Mouse (Mus musculus) E14TG2a.4 (cell line): ENCODE measurements around the gene Cfap97.

Experiments
- H3K27me3 ChIP-seq: 2 replicates; pipeline ENCODE4 v1.6.1; 2014; ENCODE audit warnings: low read length, control low read depth; ENCODE audit not compliant: insufficient read depth
- H3K36me3 ChIP-seq: 2 replicates; pipeline ENCODE4 v1.6.1; 2014; ENCODE audit warnings: low read length, control low read depth; ENCODE audit not compliant: insufficient read depth
- H3K4me1 ChIP-seq: replicated peaks from 2 replicates; pipeline ENCODE4 v1.6.1; 2014; ENCODE audit warnings: low read depth, low read length, control low read depth
- H3K4me3 ChIP-seq: replicated peaks from 2 replicates; pipeline ENCODE4 v1.5.1; 2014; ENCODE audit warnings: mild to moderate bottlenecking, low read length
- H3K9me3 ChIP-seq: 2 replicates; pipeline ENCODE4 v1.6.1; 2014; ENCODE audit warnings: low read length, control low read depth
- CTCF ChIP-seq: conservative IDR thresholded peaks from 2 replicates; pipeline ENCODE4 v1.5.1; 2014; ENCODE audit warnings: low read length
- NANOG ChIP-seq: IDR thresholded peaks from 2 replicates; pipeline ENCODE4 v1.6.1; 2014; ENCODE audit warnings: borderline replicate concordance, low read length, mixed read lengths
- POU5F1 ChIP-seq: IDR thresholded peaks from 2 replicates; pipeline ENCODE4 v1.6.1; 2014; ENCODE audit warnings: low read length, borderline replicate concordance

The Cfap97 gene

DNA sequence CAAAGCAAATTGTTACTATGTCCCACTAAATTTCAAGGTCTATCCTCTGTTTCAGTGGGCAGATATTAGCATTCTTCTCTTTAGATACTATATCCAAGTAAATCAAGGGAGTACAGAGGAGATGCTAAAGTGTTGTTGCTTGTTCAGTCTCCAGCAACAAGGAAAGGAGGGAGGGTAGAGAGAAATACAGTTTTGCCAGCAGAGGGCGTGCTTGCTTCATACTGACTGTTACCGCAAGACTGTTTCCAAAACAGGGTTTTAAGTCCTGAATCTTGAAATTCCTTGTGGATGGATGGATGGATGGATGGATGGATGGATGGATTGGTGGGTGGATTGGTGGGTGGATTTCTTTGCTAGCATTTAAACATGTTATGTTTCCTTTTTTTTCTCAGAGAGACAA, 33.8 kb downstream of the Cfap97 start:
- no peaks in the 10 kb centered on the region for H3K27me3 ChIP-seq
- peak; percentile 72 for TF ChIP-seq CTCF
- TF ChIP-seq NANOG, result no peak
- TF ChIP-seq POU5F1, result no peak
- no peak overlapping the region for H3K4me3 ChIP-seq
- no peaks in the 10 kb centered on the region for H3K36me3 ChIP-seq
- H3K4me1 ChIP-seq, result no peaks in the 10 kb centered on the region
- H3K9me3 ChIP-seq, result no peaks in the 10 kb centered on the region

DNA sequence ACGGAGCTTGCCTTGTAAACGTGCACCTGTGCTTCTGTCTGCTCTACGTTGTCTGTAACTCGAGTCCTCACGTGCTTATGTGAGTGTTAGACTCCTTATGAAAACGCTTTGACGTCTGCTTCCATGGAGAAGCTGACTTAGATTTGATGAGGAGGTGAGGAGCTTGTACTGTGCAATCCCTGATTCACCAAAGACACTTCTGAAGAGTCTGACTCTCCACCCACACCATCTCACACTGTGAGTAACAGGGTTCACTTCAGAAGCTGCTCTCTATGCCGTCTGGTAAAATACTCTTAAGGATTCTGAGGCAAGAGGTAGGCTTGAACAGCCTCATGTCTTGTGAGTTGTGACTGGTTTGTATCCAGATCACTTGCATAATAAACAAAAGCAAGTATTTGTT, 41.5 kb downstream of the Cfap97 start:
- Histone ChIP-seq H3K27me3 (no peaks in the 10 kb centered on the region), H3K9me3 (no peaks in the 10 kb centered on the region), H3K36me3 (peaks cover 14% of the 10 kb centered on the region), H3K4me1 (peaks cover 12% of the 10 kb centered on the region), H3K4me3 (no peak overlapping the region)
- no peak for TF ChIP-seq POU5F1
- no peak for TF ChIP-seq CTCF
- TF ChIP-seq NANOG, result no peak

DNA sequence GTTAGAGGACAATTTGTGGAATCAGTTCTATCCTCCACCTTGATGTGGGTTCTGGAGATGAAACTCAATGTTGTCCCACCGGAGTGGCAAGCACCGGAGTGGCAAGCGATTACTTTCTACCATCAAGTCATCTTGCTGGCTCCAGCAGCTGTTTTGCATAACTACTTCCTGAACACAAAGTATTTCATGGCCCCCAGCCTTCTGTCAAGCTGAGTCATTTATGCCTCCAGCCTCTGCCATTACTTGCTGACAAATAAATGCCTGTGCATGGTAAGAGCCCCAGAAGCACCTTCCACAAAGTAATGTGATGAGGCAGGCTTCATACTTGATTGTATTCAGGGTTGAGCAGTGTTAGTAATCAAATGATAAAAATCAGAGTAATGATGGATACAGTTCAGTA, 45.3 kb downstream of the Cfap97 start:
- Histone ChIP-seq H3K4me1 (peaks cover 12% of the 10 kb centered on the region), H3K9me3 (no peaks in the 10 kb centered on the region)

DNA sequence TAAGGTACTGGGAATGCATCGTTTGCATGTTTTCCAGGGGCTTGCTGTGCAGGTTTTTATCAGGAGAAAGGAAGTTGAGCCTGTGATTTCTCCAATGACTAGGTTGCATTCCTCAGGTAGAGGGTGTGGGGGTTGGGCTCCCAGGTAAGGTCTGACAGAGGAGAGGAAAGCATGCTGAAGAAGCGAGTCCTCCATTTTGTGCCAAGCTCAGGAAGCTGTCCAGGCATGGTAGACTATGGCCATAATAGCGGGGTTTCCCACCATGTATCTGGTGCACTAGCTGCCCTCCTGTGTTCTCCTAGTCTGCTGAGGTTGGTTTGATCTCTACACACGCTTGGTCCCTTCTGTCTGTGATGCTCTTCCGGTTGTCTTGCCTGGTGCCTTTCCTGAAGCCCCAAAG, 46.1 kb downstream of the Cfap97 start:
- TF ChIP-seq CTCF, result no peak
- Histone ChIP-seq H3K4me3 (no peak overlapping the region), H3K9me3 (no peaks in the 10 kb centered on the region), H3K36me3 (peaks cover 15% of the 10 kb centered on the region; the same call in 1 of the 2 replicates), H3K27me3 (peaks cover 3% of the 10 kb centered on the region; the same call in 1 of the 2 replicates), H3K4me1 (peaks cover 12% of the 10 kb centered on the region)

More for the DNA sequence above, 45.3 kb downstream of the Cfap97 start:
- TF ChIP-seq POU5F1 (no peak), CTCF (no peak), NANOG (no peak)
- Histone ChIP-seq H3K36me3 (peaks cover 15% of the 10 kb centered on the region; the same call in 1 of the 2 replicates), H3K4me3 (no peak overlapping the region), H3K27me3 (peaks cover 3% of the 10 kb centered on the region; the same call in 1 of the 2 replicates)

DNA sequence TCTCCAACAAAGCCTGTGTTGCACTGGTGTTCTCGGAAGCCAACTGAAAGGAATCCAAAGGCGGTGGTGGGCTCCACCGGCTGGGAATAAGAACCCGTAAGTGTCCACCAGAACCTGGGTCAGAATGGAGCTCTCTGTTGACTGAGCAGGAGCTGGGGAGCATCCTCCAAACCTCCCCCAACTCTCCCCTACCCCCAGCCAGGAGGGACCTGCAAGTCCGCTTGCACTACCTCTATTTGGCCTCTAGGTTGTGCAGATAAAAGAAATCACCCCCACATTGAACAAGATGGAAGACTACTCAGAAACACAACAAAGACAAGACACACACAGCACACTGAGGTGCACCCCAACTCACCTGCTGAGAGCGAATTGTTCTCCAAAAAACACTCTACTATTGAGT, 50.8 kb downstream of the Cfap97 start:
- peaks cover 37% of the 10 kb centered on the region for H3K36me3 ChIP-seq
- H3K9me3 ChIP-seq, result no peaks in the 10 kb centered on the region
- no peak for TF ChIP-seq NANOG
- peak; percentile 75 for TF ChIP-seq CTCF
- no peak for TF ChIP-seq POU5F1
- no peak overlapping the region for H3K4me3 ChIP-seq
- H3K4me1 ChIP-seq, result peaks cover 22% of the 10 kb centered on the region
- H3K27me3 ChIP-seq, result peaks cover 4% of the 10 kb centered on the region; the same call in 1 of the 2 replicates

DNA sequence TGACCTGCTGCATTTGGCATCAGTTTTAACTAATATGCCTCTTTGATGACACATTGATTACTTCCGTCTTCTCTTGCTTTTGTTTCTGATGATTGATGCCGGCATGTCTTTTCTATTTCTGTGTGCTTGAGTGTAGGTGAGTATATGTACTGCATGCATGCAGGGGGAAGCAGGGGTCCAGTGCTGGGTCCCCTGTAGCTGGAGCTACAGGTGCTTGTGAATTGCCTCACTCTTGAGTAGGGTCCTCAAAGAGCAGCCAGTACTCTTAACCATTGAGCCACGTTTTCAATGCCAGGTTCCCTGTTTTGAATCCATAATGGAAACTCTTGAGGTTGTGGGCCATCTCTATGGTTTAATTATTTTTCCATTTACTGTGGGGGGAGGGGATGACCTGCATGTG, 52.7 kb downstream of the Cfap97 start:
- Histone ChIP-seq H3K4me1 (peaks cover 29% of the 10 kb centered on the region), H3K27me3 (peaks cover 15% of the 10 kb centered on the region), H3K9me3 (no peaks in the 10 kb centered on the region), H3K36me3 (peaks cover 56% of the 10 kb centered on the region), H3K4me3 (no peak overlapping the region)
- TF ChIP-seq NANOG, result no peak
- TF ChIP-seq POU5F1, result no peak
- no peak for TF ChIP-seq CTCF

DNA sequence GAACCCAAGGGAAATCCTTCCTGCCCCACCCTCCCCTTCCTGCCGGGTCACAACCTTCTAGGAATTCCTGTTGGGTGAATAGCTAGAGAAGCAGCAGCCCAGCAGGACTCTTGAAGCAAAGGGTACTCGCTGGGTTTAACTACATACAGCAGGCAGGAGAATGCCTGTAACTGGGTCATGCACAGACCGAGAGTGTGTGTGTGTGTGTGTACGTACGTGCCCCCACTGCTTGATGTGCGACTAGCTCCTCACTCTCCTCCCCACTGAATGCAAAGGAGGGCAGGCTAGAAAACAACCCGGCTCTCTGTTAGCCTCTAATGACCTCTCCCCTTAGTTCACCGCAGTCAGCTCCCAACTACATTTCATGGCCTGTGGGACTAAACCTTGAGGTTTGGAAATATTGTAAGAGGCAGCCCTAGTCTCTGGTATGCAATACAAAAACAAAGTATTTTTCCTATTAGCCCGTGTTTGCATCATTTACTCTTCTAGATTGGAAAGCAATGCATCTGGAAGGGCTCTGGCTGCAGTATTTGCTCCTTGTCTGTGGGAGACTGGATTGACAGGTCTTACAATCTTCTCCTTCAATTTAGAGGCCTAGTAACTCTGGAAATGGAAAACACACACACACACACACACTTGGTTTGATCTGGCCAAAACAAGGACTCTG, 53.5 kb downstream of the Cfap97 start:
- TF ChIP-seq POU5F1, result no peak
- no peak for TF ChIP-seq CTCF
- no peak for TF ChIP-seq NANOG
- Histone ChIP-seq H3K4me1 (peaks cover 37% of the 10 kb centered on the region), H3K36me3 (peaks cover 64% of the 10 kb centered on the region), H3K4me3 (no peak overlapping the region), H3K27me3 (peaks cover 23% of the 10 kb centered on the region), H3K9me3 (no peaks in the 10 kb centered on the region)

DNA sequence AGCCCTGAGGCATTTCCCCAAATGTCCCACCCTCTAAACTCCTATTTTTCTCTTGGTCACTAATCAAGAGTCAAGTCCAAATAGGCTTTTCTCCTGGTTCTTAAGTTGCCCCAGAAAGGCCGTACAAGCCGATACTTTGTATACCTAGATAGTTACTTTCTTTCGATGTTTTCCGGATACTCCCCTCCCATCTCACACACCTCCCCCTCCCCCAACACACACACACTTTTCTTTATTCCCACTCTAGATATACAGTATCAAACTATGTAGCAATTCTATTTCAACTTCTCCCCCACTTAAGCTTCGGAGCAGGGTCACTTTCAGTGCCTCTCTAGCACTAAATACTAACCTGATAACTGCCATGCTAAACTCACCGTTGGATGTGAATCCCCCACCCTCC, 54.5 kb downstream of the Cfap97 start:
- Histone ChIP-seq H3K27me3 (peaks cover 26% of the 10 kb centered on the region), H3K36me3 (peaks cover 65% of the 10 kb centered on the region), H3K4me1 (peaks cover 40% of the 10 kb centered on the region), H3K9me3 (no peaks in the 10 kb centered on the region), H3K4me3 (no peak overlapping the region)
- no peak for TF ChIP-seq NANOG
- TF ChIP-seq POU5F1, result no peak
- TF ChIP-seq CTCF, result no peak

DNA sequence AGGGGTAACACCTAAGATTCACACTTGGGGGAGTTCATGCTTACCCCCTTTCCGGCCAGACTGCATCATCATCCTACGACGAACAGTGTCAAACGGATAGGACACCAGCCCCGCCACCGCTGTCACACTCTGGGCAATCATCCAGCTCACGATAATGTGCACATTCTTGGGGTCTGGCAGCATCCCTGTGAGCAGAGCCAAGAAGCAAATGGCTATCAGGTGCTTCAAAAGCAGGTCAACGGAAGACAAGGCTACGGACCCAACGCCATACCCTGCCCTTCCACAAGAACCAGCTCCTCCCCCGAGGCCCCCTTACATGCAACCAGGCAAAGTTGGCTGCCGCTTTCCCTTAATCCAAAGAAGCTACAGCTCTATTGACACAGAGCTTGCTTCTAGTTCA, 56.8 kb downstream of the Cfap97 start:
- no peaks in the 10 kb centered on the region for H3K9me3 ChIP-seq
- peaks cover 43% of the 10 kb centered on the region for H3K27me3 ChIP-seq
- peaks cover 59% of the 10 kb centered on the region for H3K36me3 ChIP-seq
- H3K4me1 ChIP-seq, result peaks cover 56% of the 10 kb centered on the region
- H3K4me3 ChIP-seq, result 0 out of 2 replicates have a peak overlapping the region, but pooled peaks have one; percentile 82
- TF ChIP-seq NANOG (no peak), POU5F1 (no peak), CTCF (no peak)
